In genomic region chr19:5004925-5005324, GRCm38 (mm10) we compare ENCODE assay signal across 18 mouse cellular contexts. TPM values are rescaled to one million over a fixed set of nuclear protein-coding genes. Genes with fewer than 3 reads are reported as not detected.
"Had no signal": no experiment of that assay in that cellular context is flagged by ENCODE, and none has a peak within 500 bp of the region (broad histone marks: within the 10 kb centered on the region; RNA-seq: fewer than 3 reads in every experiment).

No protein-coding gene starts in this region.

- H3K27ac ChIP-seq: limb, embryonic 13.5 days; liver, embryonic 15.5 days; macrophage; midbrain, embryonic 15.5 days; neural tube, embryonic 13.5 days; stomach, embryonic 15.5 days had no signal

- H3K4me3 ChIP-seq: limb, embryonic 13.5 days; liver, embryonic 15.5 days; megakaryocyte, embryonic 14.5 days; midbrain, embryonic 15.5 days; neural tube, embryonic 13.5 days; stomach, embryonic 15.5 days had no signal

- DNase-seq: kidney, adult 18-20 months; kidney, postnatal 25 days; layer of hippocampus, adult 9-11 months; left cerebral cortex, postnatal 4 days; lung, embryonic 14.5 days; lung, postnatal 10 days; retina, postnatal 1 day; right cerebral cortex, postnatal 4 days; spleen, adult 18-20 months; thymus, postnatal 4 days had no signal

RNA-seq across cellular contexts. Expression of gene Npas4, which starts 14.8 kb away (rescaled TPM):
- total RNA-seq: monocyte, adult 5-6 weeks had no signal

RNA-seq across cellular contexts. Expression of gene Slc29a2, which starts 18.7 kb away (rescaled TPM):
- total RNA-seq: monocyte, adult 5-6 weeks had no signal

RNA-seq across cellular contexts. Expression of gene AC124502.3, which starts 33.8 kb away (rescaled TPM):
- total RNA-seq: monocyte, adult 5-6 weeks had no signal
